Mouse (Mus musculus) liver, postnatal 0 days (tissue): ENCODE results near the gene Ctdsp1. TPM values are rescaled to one million over a fixed set of nuclear protein-coding genes. Genes with fewer than 3 reads are reported as not detected.

Experiments
- ATAC-seq: fragments of 200-750 bp; cut with Nextera tagmentation; 2 replicates; pipeline ENCODE4 v1.8.0; 2017; ENCODE audit warnings: mild to moderate bottlenecking, moderate library complexity
- DNase-seq: peaks from one replicate; pipeline ENCODE4 v3.0.0-alpha.2; 2016
- H3K27ac ChIP-seq: fragments of 300-500 bp; sonication (generic); 2 replicates; pipeline ENCODE4 v1.5.1; 2014; ENCODE audit warnings: antibody characterized with exemption, moderate library complexity, mild to moderate bottlenecking, low read depth
- H3K27me3 ChIP-seq: fragments of 300-500 bp; sonication (generic); 2 replicates; pipeline ENCODE4 v1.6.1; 2014; ENCODE audit warnings: low read length, control low read depth, mixed read lengths; ENCODE audit not compliant: insufficient read depth
- H3K36me3 ChIP-seq: fragments of 300-500 bp; sonication (generic); replicated peaks from 2 replicates; pipeline ENCODE4 v1.6.1; 2014; ENCODE audit warnings: mild to moderate bottlenecking, control low read depth, low read length, moderate library complexity, mixed read lengths; ENCODE audit not compliant: insufficient read depth
- H3K4me1 ChIP-seq: fragments of 300-500 bp; sonication (generic); 2 replicates; pipeline ENCODE4 v1.6.1; 2014; ENCODE audit warnings: antibody characterized with exemption, mild to moderate bottlenecking, control low read depth; ENCODE audit not compliant: insufficient read depth
- H3K4me2 ChIP-seq: fragments of 300-500 bp; sonication (generic); 2 replicates; pipeline ENCODE4 v1.6.1; 2014; ENCODE audit warnings: low read depth, mild to moderate bottlenecking, low read length, moderate library complexity, mixed read lengths
- H3K4me3 ChIP-seq: fragments of 300-500 bp; sonication (generic); 2 replicates; pipeline ENCODE4 v1.5.1; 2014; ENCODE audit warnings: low read depth, low read length
- H3K9ac ChIP-seq: fragments of 300-500 bp; sonication (generic); replicated peaks from 2 replicates; pipeline ENCODE4 v1.6.1; 2014; ENCODE audit warnings: mild to moderate bottlenecking, moderate library complexity
- H3K9me3 ChIP-seq: fragments of 300-500 bp; sonication (generic); 2 replicates; pipeline ENCODE4 v1.6.1; 2016; ENCODE audit warnings: mild to moderate bottlenecking, control low read depth, low read length, mixed read lengths
- CTCF ChIP-seq: sonication (generic); IDR thresholded peaks from 2 replicates; pipeline ENCODE4 v1.5.1; 2016; ENCODE audit warnings: antibody characterized with exemption, low read depth
- EP300 ChIP-seq: IDR thresholded peaks from 2 replicates; pipeline ENCODE4 v1.6.1; 2016; ENCODE audit warnings: antibody characterized with exemption, low read depth, mild to moderate bottlenecking
- WGBS: fragments of 180-500 bp; shearing (Covaris S2); extraction: QIAGEN DNeasy Blood & Tissue Kit; methylation state at CpG from one replicate; pipeline ENCODE4 v1.1.7; 2014; ENCODE audit not compliant: insufficient replicate concordance; 5-methylcytosine and 5-hydroxymethylcytosine counted together
- polyA plus RNA-seq: library from polyadenylated mRNA; unstranded; fragments of >200 nt; fragmentation: Nextera tagmentation; extraction: Ambion mirVana; gene quantifications from 2 replicates; pipeline ENCODE4 v1.2.1, GENCODE M21; 2015

Gene Ctdsp1
- polyA plus RNA-seq, 1 experiment from 2014 or later = 40.4 TPM

DNA sequence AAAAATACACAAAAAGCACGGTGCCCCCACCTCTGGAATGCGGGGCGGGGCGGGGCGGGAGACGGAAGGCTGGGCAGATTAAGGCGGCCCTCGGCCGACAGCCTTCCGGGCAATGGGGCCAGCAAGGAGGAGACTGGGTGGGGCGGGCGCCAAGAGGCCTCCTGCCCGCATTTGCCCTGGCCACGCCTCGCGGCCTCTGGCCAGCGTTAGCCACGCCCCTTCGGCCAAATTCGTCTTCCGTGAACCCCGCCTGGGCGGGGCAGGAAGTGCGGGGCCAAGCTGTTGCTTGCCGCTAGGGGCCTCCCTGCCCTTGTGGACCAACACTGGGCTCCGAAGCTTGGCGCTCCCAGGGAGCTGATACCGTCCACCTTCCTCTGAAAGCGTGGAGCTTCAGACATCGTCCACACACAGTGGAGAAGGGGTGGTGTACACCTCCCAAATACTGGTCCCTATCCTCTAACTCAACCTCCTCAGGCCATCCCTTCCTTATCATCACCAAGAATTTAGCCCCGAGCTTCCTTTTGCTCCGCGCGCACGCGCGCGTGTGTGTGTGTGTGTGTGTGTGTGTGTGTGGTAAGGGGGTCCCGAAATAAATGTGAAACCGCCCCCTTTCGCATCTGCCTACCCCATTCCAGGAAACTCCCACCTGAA, 6.1 kb downstream of the Ctdsp1 start:
- H3K4me3 ChIP-seq = peak overlapping the region; percentile 59
- H3K36me3 ChIP-seq = peaks cover 21% of the 10 kb centered on the region
- TF ChIP-seq CTCF = peak; percentile 97
- peak; percentile 84 for TF ChIP-seq EP300
- H3K27ac ChIP-seq = peak overlapping the region; percentile 89
- H3K4me2 ChIP-seq = peak overlapping the region; percentile 85
- no peaks in the 10 kb centered on the region for H3K9me3 ChIP-seq
- H3K4me1 ChIP-seq = peaks cover 39% of the 10 kb centered on the region
- DNase-seq (peak; percentile 99), ATAC-seq (peak; percentile 92)
- peak overlapping the region; percentile 71 for H3K9ac ChIP-seq
- no peaks in the 10 kb centered on the region for H3K27me3 ChIP-seq
- 3% methylated on average over 41 of the region's 41 CpGs for WGBS

DNA sequence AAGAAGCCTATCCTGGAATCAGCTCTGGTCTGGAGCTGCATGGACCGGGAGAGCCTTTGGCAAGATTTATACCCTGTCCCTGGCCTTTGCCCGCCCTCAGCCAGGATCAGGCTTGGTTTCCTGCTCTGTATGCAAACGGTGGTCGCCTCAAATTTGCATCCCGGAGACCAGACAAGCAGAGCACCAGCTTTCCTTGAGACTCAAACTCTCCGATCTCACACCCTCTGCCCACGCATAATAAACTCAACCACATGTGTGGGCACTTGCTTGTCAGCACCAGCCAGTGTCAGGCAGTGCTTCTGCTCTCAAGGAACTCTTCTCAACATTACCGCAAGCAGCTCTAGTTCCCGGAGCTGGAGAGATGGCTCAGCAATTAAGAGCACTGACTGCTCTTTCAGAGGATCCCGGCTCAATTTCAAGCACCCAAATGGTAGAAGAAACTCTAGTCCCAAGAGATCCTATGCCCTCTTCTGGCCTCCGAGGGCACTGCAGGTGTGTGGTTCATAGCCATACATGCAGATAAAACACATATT, 6.7 kb downstream of the Ctdsp1 start:
- ATAC-seq (peak; percentile 5), DNase-seq (peak; percentile 78)
- TF ChIP-seq CTCF = peak; percentile 80
- TF ChIP-seq EP300 = no peak
- peak overlapping the region; percentile 59 for H3K4me3 ChIP-seq
- no peaks in the 10 kb centered on the region for H3K9me3 ChIP-seq
- H3K9ac ChIP-seq = peak overlapping the region; percentile 71
- 3% methylated on average over 11 of the region's 11 CpGs for WGBS
- peak overlapping the region; percentile 85 for H3K4me2 ChIP-seq
- peaks cover 21% of the 10 kb centered on the region for H3K36me3 ChIP-seq
- peaks cover 35% of the 10 kb centered on the region for H3K4me1 ChIP-seq
- H3K27ac ChIP-seq = peak overlapping the region; percentile 89
- H3K27me3 ChIP-seq = no peaks in the 10 kb centered on the region

DNA sequence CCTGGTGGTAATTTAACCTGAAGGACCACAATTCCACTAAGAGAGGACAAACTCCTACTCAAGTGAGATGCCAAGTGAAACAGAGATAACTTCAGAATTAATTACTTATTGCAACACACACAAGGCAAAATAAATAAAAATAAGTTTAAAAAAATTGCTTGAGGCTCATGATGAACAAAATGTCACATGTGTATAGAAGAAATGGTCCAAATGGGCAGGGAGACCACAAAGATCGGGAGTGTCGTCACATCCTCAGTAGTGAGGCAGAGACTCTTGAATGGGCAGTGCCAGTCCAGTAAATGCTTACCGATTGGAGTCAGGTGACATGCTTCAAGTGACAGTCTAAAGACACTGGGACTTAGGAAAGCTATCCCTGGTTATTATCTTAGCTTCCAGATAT, 9.2 kb downstream of the Ctdsp1 start:
- ATAC-seq (no peak), DNase-seq (no peak)
- TF ChIP-seq CTCF (no peak), EP300 (no peak)
- no peak overlapping the region for H3K4me3 ChIP-seq
- H3K9me3 ChIP-seq = no peaks in the 10 kb centered on the region
- WGBS = 65% methylated on average over 3 of the region's 3 CpGs
- H3K27me3 ChIP-seq = no peaks in the 10 kb centered on the region
- H3K9ac ChIP-seq = no peak overlapping the region
- H3K4me1 ChIP-seq = peaks cover 21% of the 10 kb centered on the region
- H3K36me3 ChIP-seq = no peaks in the 10 kb centered on the region
- H3K27ac ChIP-seq = no peak overlapping the region
- H3K4me2 ChIP-seq = no peak overlapping the region

DNA sequence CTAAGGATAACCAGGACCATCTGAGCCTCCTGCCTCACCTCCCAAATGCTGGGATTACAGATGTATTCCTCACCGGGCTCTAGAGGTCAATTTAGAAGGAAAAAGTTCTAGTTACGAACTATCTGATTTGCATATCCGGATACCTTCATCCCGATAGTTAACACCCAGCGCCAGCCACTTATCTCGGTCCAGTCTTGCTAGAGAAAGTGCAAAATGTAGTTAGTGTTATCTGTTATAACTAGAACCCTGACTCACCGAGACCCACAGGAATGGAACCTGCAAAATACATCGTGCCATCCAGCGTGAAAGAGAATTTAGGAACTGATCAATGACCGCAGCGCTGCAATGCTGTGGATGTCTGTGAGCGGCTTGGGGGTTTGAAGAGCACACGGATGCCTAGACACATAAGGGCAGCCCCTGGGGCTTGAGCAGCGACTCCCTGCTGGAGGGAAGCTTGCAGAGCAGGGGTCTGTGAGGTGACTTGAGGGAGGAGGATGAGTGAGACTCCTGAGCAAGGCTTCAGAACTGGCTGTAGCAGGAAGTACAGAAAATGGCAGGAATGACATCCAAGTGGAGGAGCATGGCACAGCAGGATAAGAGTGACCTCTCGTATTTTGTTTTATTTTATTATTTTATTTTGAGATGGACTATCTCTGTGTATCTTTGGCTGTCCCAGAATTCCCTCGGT, 9.8 kb downstream of the Ctdsp1 start:
- Histone ChIP-seq H3K36me3 (no peaks in the 10 kb centered on the region), H3K4me1 (peaks cover 21% of the 10 kb centered on the region), H3K4me3 (no peak overlapping the region), H3K4me2 (peak overlapping the region; percentile 47), H3K27me3 (no peaks in the 10 kb centered on the region), H3K9me3 (no peaks in the 10 kb centered on the region), H3K9ac (no peak overlapping the region), H3K27ac (no peak overlapping the region)
- DNase-seq = no peak
- TF ChIP-seq CTCF (no peak), EP300 (no peak)
- 40% methylated on average over 16 of the region's 16 CpGs for WGBS
- ATAC-seq = no peak

DNA sequence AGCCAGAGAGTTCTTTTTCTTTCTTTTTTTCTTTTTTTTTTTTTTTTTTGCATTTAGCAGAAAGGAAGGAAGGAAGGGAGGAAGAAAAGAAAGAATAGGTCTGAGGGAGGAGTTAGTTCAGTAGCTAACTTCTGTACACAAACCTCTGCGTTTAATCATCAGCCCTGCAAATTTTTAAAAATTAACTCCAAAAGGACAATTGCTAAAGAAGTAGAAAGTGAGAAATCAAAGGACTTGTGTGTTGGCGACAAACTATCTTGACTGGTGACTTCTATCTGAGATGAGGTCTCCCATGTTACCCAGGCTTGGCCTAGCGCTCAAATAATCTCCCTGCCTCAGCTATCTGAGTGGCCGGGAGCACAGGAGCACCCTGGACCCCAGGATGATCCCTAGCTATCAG, 12.9 kb downstream of the Ctdsp1 start:
- TF ChIP-seq CTCF = no peak
- TF ChIP-seq EP300 = no peak
- Histone ChIP-seq H3K27me3 (no peaks in the 10 kb centered on the region), H3K36me3 (no peaks in the 10 kb centered on the region), H3K9ac (no peak overlapping the region), H3K27ac (no peak overlapping the region), H3K9me3 (no peaks in the 10 kb centered on the region), H3K4me1 (peaks cover 10% of the 10 kb centered on the region; the same call in 1 of the 2 replicates), H3K4me3 (no peak overlapping the region), H3K4me2 (no peak overlapping the region)
- ATAC-seq (no peak), DNase-seq (no peak)
- 69% methylated on average over 4 of the region's 4 CpGs for WGBS
